In the genomic region with DNA sequence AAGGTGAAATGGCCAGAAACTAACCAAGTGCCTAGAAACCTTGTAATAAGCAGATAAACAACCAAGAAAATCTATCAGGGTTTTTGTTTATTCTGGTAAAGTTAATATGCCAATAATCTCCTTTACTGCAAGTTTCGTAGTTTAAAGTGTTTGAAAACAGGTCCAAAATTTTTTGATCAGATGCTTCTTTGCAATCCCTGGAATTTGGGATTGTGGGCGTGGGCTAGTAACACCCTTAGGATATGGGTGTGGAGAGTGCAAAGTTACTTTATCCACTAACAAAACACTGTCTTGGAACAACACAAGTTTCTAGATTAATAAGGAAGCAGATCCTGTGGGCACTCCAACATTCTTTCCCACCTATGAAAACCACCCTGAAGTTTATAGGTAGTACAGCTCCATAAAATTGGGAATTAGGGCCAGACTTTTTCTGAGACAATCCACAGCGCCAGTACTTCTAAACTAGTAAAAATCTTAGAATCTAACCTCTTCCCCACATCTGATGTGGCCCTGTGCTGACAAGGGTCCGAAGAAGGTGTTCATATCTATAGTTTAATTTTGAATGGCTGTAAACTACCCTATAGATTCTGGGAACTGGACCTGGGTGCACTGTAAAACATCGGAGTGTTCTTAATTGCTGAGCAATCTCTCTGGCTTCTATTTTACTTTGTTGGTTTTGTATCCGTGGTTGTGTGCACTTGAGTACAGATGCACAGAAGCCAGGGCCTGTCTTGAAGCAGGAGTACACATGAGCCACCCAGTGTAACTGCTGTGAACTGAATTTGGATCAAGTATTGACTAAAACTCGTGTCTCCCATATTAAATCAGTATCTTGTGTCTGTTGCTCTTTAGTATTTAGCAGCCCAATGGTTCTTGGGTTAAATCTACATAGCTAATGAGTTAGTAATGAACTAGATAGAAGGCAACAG, we compare ENCODE assay signal across 8 mouse cellular contexts. TPM values are rescaled to one million over a fixed set of nuclear protein-coding genes. Genes with fewer than 3 reads are reported as not detected.
A peak's percentile ranks its signal among the peaks of the same experiment; 100 is the strongest.
DNase-seq lines count a peak whose midpoint lies in the region; ATAC-seq and TF ChIP-seq lines count a peak whose summit lies in the region.

No protein-coding gene starts in this region.

- H3K4me1 ChIP-seq in neural tube, embryonic 11.5 days (ENCODE audit: control insufficient read depth, insufficient read depth, low read length), result no peaks in the 10 kb centered on the region; the same call in 1 of the 2 replicates
- 0 out of 2 replicates have a peak, but pooled peaks cover 4% of the 10 kb centered on the region for H3K4me1 ChIP-seq in embryonic fibroblast, embryonic 13.5 days (ENCODE audit: control insufficient read depth, insufficient read depth, low read length)
- peaks cover 19% of the 10 kb centered on the region; the same call in 1 of the 2 replicates for H3K4me1 ChIP-seq in limb, embryonic 15.5 days
- H3K4me1 ChIP-seq in stomach, embryonic 16.5 days (ENCODE audit: control insufficient read depth, insufficient read depth, low read length), result peaks cover 16% of the 10 kb centered on the region

- TF ChIP-seq CTCF in embryonic fibroblast, embryonic 13.5 days (IDR thresholded peaks at IDR 0.05; ENCODE audit: borderline replicate concordance, insufficient read depth, low read length), result no peak

- no peaks in the 10 kb centered on the region for H3K9me3 ChIP-seq in neural tube, embryonic 11.5 days (ENCODE audit: control insufficient read depth, low read length)
- H3K9me3 ChIP-seq in limb, embryonic 15.5 days, result no peaks in the 10 kb centered on the region
- no peaks in the 10 kb centered on the region for H3K9me3 ChIP-seq in stomach, embryonic 16.5 days (replicated peaks; ENCODE audit: control insufficient read depth, low read length)

- peak overlapping the region; percentile 68 for H3K4me3 ChIP-seq in neural tube, embryonic 11.5 days (ENCODE audit: low read depth, low read length)
- peak overlapping the region; percentile 92 for H3K4me3 ChIP-seq in embryonic fibroblast, embryonic 13.5 days (ENCODE audit: insufficient read depth, low read length)
- H3K4me3 ChIP-seq in limb, embryonic 15.5 days, result peak overlapping the region; percentile 72
- peak overlapping the region; percentile 67 for H3K4me3 ChIP-seq in stomach, embryonic 16.5 days (replicated peaks; ENCODE audit: low read length)

- H3K9ac ChIP-seq in neural tube, embryonic 11.5 days (ENCODE audit: low read length), result peak overlapping the region; percentile 79
- peak overlapping the region; percentile 52 for H3K9ac ChIP-seq in limb, embryonic 15.5 days
- peak overlapping the region; percentile 70 for H3K9ac ChIP-seq in stomach, embryonic 16.5 days (ENCODE audit: low read length)

- H3K27ac ChIP-seq in neural tube, embryonic 11.5 days (ENCODE audit: low read depth, low read length), result no peak overlapping the region
- peak overlapping the region; percentile 54 for H3K27ac ChIP-seq in embryonic fibroblast, embryonic 13.5 days (ENCODE audit: insufficient read depth, low read length)
- H3K27ac ChIP-seq in limb, embryonic 15.5 days, result peak overlapping the region; percentile 96
- peak overlapping the region; percentile 88 for H3K27ac ChIP-seq in stomach, embryonic 16.5 days (ENCODE audit: low read length)

- no peaks in the 10 kb centered on the region for H3K27me3 ChIP-seq in neural tube, embryonic 11.5 days (ENCODE audit: control insufficient read depth, insufficient read depth, low read length)
- H3K27me3 ChIP-seq in limb, embryonic 15.5 days, result no peaks in the 10 kb centered on the region
- no peaks in the 10 kb centered on the region for H3K27me3 ChIP-seq in stomach, embryonic 16.5 days (ENCODE audit: control insufficient read depth, insufficient read depth, low read length)

- peaks cover 3% of the 10 kb centered on the region for H3K36me3 ChIP-seq in neural tube, embryonic 11.5 days (ENCODE audit: control insufficient read depth, insufficient read depth, low read length)
- peaks cover 20% of the 10 kb centered on the region for H3K36me3 ChIP-seq in limb, embryonic 15.5 days
- peaks cover under 1% of the 10 kb centered on the region; the same call in 1 of the 2 replicates for H3K36me3 ChIP-seq in stomach, embryonic 16.5 days (ENCODE audit: control insufficient read depth, insufficient read depth, low read length)

- WGBS in neural tube, embryonic 11.5 days, result 19% methylated on average over 7 of the region's 7 CpGs
- WGBS in limb, embryonic 15.5 days, result 10% methylated on average over 7 of the region's 7 CpGs
- 8% methylated on average over 7 of the region's 7 CpGs for WGBS in stomach, embryonic 16.5 days

- no peak for ATAC-seq in neural tube, embryonic 11.5 days (ENCODE audit: insufficient read depth, low FRiP score, low TSS enrichment)
- no peak for ATAC-seq in limb, embryonic 15.5 days (ENCODE audit: insufficient number of reproducible peaks, low FRiP score, low TSS enrichment, low read depth)
- ATAC-seq in stomach, embryonic 16.5 days (ENCODE audit: insufficient read depth, low FRiP score), result no peak

- no peak for TF ChIP-seq POLR2A in embryonic fibroblast, embryonic 13.5 days (IDR thresholded peaks at IDR 0.05; ENCODE audit: low read depth, low read length)

- no peak for DNase-seq in neural tube, embryonic 11.5 days (ENCODE audit: low spot score)
- no peak for DNase-seq in neural tube, embryonic 10.5 days (ENCODE audit: extremely low spot score, low spot score)
- no peak for DNase-seq in spleen, adult 12 weeks (ENCODE audit: low spot score)
- no peak for DNase-seq in cerebellum, adult 11 months
- no peak for DNase-seq in ovary, postnatal 14 days (ENCODE audit: low spot score)

- peak overlapping the region; percentile 78 for H3K4me2 ChIP-seq in neural tube, embryonic 11.5 days (ENCODE audit: low read depth)
- peak overlapping the region; percentile 85 for H3K4me2 ChIP-seq in limb, embryonic 15.5 days
- H3K4me2 ChIP-seq in stomach, embryonic 16.5 days (ENCODE audit: low read depth, low read length), result peak overlapping the region; percentile 90

RNA-seq across cellular contexts. Expression of gene Ppat, which starts 1.0 kb away (rescaled TPM):
- polyA plus RNA-seq in neural tube, embryonic 11.5 days (2014; fragmentation: Nextera tagmentation; extraction: Ambion mirVana), result 38.5 and 40.8 TPM in 2 replicates
- polyA plus RNA-seq in embryonic fibroblast, embryonic 13.5 days (2011; ENCODE audit: insufficient read length, low read depth, missing spikeins), result 17.0 and 20.2 TPM in 2 replicates
- polyA plus RNA-seq in limb, embryonic 15.5 days (2015; fragmentation: Nextera tagmentation; extraction: Ambion mirVana), result 19.3 and 19.4 TPM in 2 replicates
- polyA plus RNA-seq in stomach, embryonic 16.5 days (2015; fragmentation: Nextera tagmentation; extraction: Ambion mirVana), result 21.7 and 26.2 TPM in 2 replicates

RNA-seq across cellular contexts. Expression of gene Paics, which starts 1.3 kb away (rescaled TPM):
- polyA plus RNA-seq in neural tube, embryonic 11.5 days (2014; fragmentation: Nextera tagmentation; extraction: Ambion mirVana), result 375 and 378 TPM in 2 replicates
- 162 and 173 TPM in 2 replicates for polyA plus RNA-seq in embryonic fibroblast, embryonic 13.5 days (2011; ENCODE audit: insufficient read length, low read depth, missing spikeins)
- 237 and 238 TPM in 2 replicates for polyA plus RNA-seq in limb, embryonic 15.5 days (2015; fragmentation: Nextera tagmentation; extraction: Ambion mirVana)
- 210 and 211 TPM in 2 replicates for polyA plus RNA-seq in stomach, embryonic 16.5 days (2015; fragmentation: Nextera tagmentation; extraction: Ambion mirVana)

RNA-seq across cellular contexts. Expression of gene Srp72, which starts 22.1 kb away (rescaled TPM):
- polyA plus RNA-seq in neural tube, embryonic 11.5 days (2014; fragmentation: Nextera tagmentation; extraction: Ambion mirVana), result 80.7 and 84.3 TPM in 2 replicates
- 192 and 197 TPM in 2 replicates for polyA plus RNA-seq in embryonic fibroblast, embryonic 13.5 days (2011; ENCODE audit: insufficient read length, low read depth, missing spikeins)
- 103 and 109 TPM in 2 replicates for polyA plus RNA-seq in limb, embryonic 15.5 days (2015; fragmentation: Nextera tagmentation; extraction: Ambion mirVana)
- polyA plus RNA-seq in stomach, embryonic 16.5 days (2015; fragmentation: Nextera tagmentation; extraction: Ambion mirVana), result 89.3 and 89.4 TPM in 2 replicates

RNA-seq across cellular contexts. Expression of gene Aasdh, which starts 47.1 kb away (rescaled TPM):
- 14.6 and 15.6 TPM in 2 replicates for polyA plus RNA-seq in neural tube, embryonic 11.5 days (2014; fragmentation: Nextera tagmentation; extraction: Ambion mirVana)
- polyA plus RNA-seq in embryonic fibroblast, embryonic 13.5 days (2011; ENCODE audit: insufficient read length, low read depth, missing spikeins), result 18.0 and 20.2 TPM in 2 replicates
- polyA plus RNA-seq in limb, embryonic 15.5 days (2015; fragmentation: Nextera tagmentation; extraction: Ambion mirVana), result 15.8 and 16.4 TPM in 2 replicates
- 14.0 and 15.5 TPM in 2 replicates for polyA plus RNA-seq in stomach, embryonic 16.5 days (2015; fragmentation: Nextera tagmentation; extraction: Ambion mirVana)

RNA-seq across cellular contexts. Expression of gene Arl9, which starts 51.5 kb away (rescaled TPM):
- not detected in 2 replicates for polyA plus RNA-seq in neural tube, embryonic 11.5 days (2014; fragmentation: Nextera tagmentation; extraction: Ambion mirVana)
- not detected in 2 replicates for polyA plus RNA-seq in embryonic fibroblast, embryonic 13.5 days (2011; ENCODE audit: insufficient read length, low read depth, missing spikeins)
- 0.55 TPM in 1 of 2 replicates, not detected in the other for polyA plus RNA-seq in limb, embryonic 15.5 days (2015; fragmentation: Nextera tagmentation; extraction: Ambion mirVana)
- polyA plus RNA-seq in stomach, embryonic 16.5 days (2015; fragmentation: Nextera tagmentation; extraction: Ambion mirVana), result 0.27 TPM in 1 of 2 replicates, not detected in the other
